Mouse (Mus musculus): ENCODE data around the gene Maneal. TPM values are rescaled to one million over a fixed set of nuclear protein-coding genes. Genes with fewer than 3 reads are reported as not detected.

Maneal gene
- polyA plus RNA-seq, 1 experiment from 2014 or later = 2.4 TPM

DNA sequence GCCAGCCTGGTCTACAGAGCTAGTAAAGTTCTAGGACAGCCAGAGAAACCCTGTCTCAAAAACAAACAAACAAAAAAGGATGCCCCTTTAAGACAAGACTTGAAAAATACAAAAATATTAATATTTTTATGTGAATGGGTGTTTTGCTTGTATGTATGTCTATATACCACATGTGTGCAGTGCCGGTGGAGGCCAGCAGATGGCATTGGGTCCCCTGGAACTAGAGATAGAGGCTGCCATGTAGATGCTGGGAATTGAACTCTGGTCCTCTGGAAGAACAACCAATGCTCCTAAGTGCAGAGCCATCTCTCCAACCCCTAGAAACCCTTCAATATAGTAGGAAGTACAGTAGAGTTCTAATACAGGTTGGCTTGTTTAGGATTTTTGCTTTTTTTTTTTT, 21.0 kb downstream of the Maneal start:
- no peaks in the 10 kb centered on the region; the same call in 1 of the 2 replicates for H3K36me3 ChIP-seq (replicated peaks; ENCODE audit: control insufficient read depth, insufficient read depth, low read depth, low read length)
- no peak overlapping the region for H3K27ac ChIP-seq (replicated peaks; ENCODE audit: low read depth, low read length)
- no peak overlapping the region for H3K9ac ChIP-seq (replicated peaks; ENCODE audit: low read length)
- ATAC-seq (replicated peaks; ENCODE audit: insufficient number of reproducible peaks, low FRiP score, low TSS enrichment, low read depth) = no peak
- no peak for DNase-seq (ENCODE audit: low spot score)
- no peak overlapping the region for H3K4me2 ChIP-seq (ENCODE audit: low read depth, low read length)
- H3K4me3 ChIP-seq (ENCODE audit: low read depth, low read length) = no peak overlapping the region
- no peaks in the 10 kb centered on the region for H3K9me3 ChIP-seq (replicated peaks; ENCODE audit: control insufficient read depth, low read length)
- WGBS = 93% methylated on average over 1 of the region's 1 CpGs
- no peaks in the 10 kb centered on the region for H3K4me1 ChIP-seq (ENCODE audit: control insufficient read depth, insufficient read depth, low read length)
- no peaks in the 10 kb centered on the region for H3K27me3 ChIP-seq (ENCODE audit: control insufficient read depth, insufficient read depth, low read length)

DNA sequence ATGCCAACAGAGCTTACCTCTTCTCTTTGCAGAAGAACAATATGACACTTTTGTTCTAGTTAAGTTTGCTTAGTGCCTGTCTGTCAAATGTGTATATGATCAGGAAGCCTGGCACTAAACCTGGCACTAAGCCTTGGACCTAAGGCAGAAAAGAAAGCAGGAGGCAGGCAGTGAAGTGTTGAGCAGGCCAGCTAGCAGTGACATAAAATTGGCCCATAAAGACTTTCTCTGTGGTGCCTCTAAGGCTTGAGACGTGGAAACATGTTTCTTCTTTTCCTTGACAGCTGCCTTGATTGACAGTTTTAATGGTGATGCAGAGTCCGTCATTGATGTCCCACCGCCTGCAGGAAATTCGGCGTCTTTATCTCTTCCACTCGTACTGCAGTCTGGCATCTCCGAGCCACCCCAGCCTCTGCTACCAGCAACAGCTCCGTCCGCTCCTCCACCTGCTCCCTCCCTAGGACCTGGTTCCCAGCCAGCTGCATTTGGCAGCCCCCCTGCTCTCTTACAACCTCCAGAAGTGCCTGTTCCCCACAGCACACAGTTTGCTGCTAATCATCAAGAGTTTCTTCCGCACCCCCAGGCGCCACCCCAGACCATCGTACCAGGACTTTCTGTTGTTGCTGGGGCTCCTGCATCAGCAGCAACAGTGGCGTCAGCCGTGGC, 23.8 kb downstream of the Maneal start:
- Histone ChIP-seq H3K9ac (replicated peaks; ENCODE audit: low read length) (no peak overlapping the region), H3K4me1 (ENCODE audit: control insufficient read depth, insufficient read depth, low read length) (no peaks in the 10 kb centered on the region), H3K27me3 (ENCODE audit: control insufficient read depth, insufficient read depth, low read length) (no peaks in the 10 kb centered on the region), H3K36me3 (replicated peaks; ENCODE audit: control insufficient read depth, insufficient read depth, low read depth, low read length) (no peaks in the 10 kb centered on the region; the same call in 1 of the 2 replicates), H3K9me3 (replicated peaks; ENCODE audit: control insufficient read depth, low read length) (no peaks in the 10 kb centered on the region), H3K27ac (replicated peaks; ENCODE audit: low read depth, low read length) (no peak overlapping the region), H3K4me2 (ENCODE audit: low read depth, low read length) (no peak overlapping the region), H3K4me3 (ENCODE audit: low read depth, low read length) (no peak overlapping the region)
- WGBS = 88% methylated on average over 14 of the region's 14 CpGs
- ATAC-seq (replicated peaks; ENCODE audit: insufficient number of reproducible peaks, low FRiP score, low TSS enrichment, low read depth) (no peak), DNase-seq (ENCODE audit: low spot score) (no peak)

DNA sequence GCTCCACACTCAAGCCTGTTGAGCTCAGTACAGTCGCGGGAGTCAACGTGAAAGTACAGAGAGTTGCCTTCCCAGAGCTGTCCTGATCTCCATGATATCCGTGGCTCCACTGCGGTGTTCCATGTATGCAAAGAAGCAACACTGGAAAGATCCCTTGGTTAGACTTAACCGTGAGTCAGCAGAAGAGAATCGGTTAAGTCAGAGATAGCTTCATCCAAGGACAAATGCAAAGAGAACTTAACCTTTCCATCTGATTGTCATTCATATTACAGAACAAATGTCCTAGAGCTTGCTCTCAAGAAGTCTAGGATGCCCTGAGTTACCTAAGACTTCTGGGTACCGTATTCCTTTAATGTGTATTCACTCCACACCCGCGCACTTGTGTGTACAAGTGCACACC, 29.2 kb downstream of the Maneal start:
- no peak for DNase-seq (ENCODE audit: low spot score)
- 93% methylated on average over 10 of the region's 10 CpGs for WGBS
- Histone ChIP-seq H3K4me2 (ENCODE audit: low read depth, low read length) (no peak overlapping the region), H3K36me3 (replicated peaks; ENCODE audit: control insufficient read depth, insufficient read depth, low read depth, low read length) (no peaks in the 10 kb centered on the region; the same call in 1 of the 2 replicates), H3K27ac (replicated peaks; ENCODE audit: low read depth, low read length) (no peak overlapping the region), H3K4me3 (ENCODE audit: low read depth, low read length) (no peak overlapping the region), H3K9ac (replicated peaks; ENCODE audit: low read length) (no peak overlapping the region), H3K9me3 (replicated peaks; ENCODE audit: control insufficient read depth, low read length) (no peaks in the 10 kb centered on the region), H3K27me3 (ENCODE audit: control insufficient read depth, insufficient read depth, low read length) (no peaks in the 10 kb centered on the region), H3K4me1 (ENCODE audit: control insufficient read depth, insufficient read depth, low read length) (no peaks in the 10 kb centered on the region)
- no peak for ATAC-seq (replicated peaks; ENCODE audit: insufficient number of reproducible peaks, low FRiP score, low TSS enrichment, low read depth)

DNA sequence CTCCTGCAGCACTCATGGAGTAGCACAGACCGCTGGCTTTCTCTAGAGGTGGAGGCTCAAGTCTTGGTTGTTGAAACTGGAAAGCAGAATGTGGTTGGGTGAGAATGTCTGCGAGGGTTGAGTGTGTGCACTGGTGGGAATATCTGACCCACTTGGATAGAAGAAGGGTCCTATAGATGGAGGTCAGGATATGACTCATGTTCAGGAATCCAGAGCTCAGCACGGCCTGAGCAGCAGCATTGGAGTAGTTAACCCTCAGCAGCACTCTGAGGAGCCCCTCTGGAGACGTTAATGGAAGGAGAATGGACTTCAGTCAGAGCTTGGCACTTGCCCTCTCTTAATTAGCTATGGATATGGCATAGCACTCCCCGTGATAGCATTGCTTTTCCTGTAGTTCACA, 32.3 kb downstream of the Maneal start:
- Histone ChIP-seq H3K36me3 (replicated peaks; ENCODE audit: control insufficient read depth, insufficient read depth, low read depth, low read length) (no peaks in the 10 kb centered on the region; the same call in 1 of the 2 replicates), H3K27me3 (ENCODE audit: control insufficient read depth, insufficient read depth, low read length) (no peaks in the 10 kb centered on the region)
- 87% methylated on average over 5 of the region's 5 CpGs for WGBS

DNA sequence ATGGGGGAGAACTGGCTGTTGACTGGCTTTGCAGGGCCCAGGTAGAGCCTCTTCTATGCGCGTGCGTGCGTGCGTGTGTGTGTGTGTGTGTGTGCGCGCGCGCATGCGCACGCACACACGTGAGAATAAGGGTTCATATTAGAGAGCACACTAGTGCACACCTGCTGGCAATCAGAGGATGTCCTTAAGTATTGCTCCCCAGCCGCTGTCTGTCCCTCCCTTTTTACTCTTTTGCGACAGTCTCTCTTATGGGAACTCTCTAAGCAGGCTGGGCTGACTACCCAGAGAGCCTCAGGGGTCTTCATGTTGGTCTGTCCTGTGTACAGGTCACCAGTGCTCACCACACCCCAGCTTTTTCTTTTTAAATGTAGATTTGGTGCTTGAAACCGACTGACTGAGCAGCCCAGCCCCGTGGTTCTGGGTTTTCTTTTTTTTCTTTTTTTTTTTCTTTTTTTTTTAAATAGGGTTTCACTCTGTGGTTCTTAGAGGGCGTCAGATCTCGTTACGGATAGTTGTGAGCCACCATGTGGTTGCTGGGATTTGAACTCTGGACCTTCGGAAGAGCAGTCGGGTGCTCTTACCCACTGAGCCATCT, 36.5 kb downstream of the Maneal start:
- ATAC-seq (replicated peaks; ENCODE audit: insufficient number of reproducible peaks, low FRiP score, low TSS enrichment, low read depth) = no peak

More for the DNA sequence above, 32.3 kb downstream of the Maneal start:
- Histone ChIP-seq H3K27ac (replicated peaks; ENCODE audit: low read depth, low read length) (no peak overlapping the region), H3K4me3 (ENCODE audit: low read depth, low read length) (no peak overlapping the region), H3K4me2 (ENCODE audit: low read depth, low read length) (no peak overlapping the region), H3K4me1 (ENCODE audit: control insufficient read depth, insufficient read depth, low read length) (no peaks in the 10 kb centered on the region), H3K9me3 (replicated peaks; ENCODE audit: control insufficient read depth, low read length) (no peaks in the 10 kb centered on the region), H3K9ac (replicated peaks; ENCODE audit: low read length) (no peak overlapping the region)
- DNase-seq (ENCODE audit: low spot score) = no peak
- no peak for ATAC-seq (replicated peaks; ENCODE audit: insufficient number of reproducible peaks, low FRiP score, low TSS enrichment, low read depth)

DNA sequence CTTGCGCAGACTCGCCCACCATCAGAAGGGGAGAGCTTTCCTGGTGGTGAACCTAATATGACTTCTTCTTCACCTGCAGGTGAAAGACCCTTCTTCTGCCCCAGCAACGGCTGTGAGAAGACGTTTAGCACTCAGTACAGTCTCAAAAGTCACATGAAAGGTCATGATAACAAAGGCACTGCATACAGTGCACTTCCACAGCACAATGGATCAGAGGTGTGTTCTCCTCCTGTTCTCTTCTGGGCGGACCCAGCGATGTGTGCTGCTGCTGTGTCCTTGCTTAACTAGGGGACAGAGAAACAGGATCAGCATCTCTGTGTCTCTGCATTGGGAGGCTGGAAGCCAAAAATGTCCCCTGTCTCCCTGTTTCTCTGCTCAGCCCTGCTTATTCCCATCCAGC, 37.0 kb downstream of the Maneal start:
- Histone ChIP-seq H3K27ac (replicated peaks; ENCODE audit: low read depth, low read length) (no peak overlapping the region), H3K4me1 (ENCODE audit: control insufficient read depth, insufficient read depth, low read length) (no peaks in the 10 kb centered on the region), H3K4me2 (ENCODE audit: low read depth, low read length) (no peak overlapping the region), H3K27me3 (ENCODE audit: control insufficient read depth, insufficient read depth, low read length) (no peaks in the 10 kb centered on the region), H3K36me3 (replicated peaks; ENCODE audit: control insufficient read depth, insufficient read depth, low read depth, low read length) (no peaks in the 10 kb centered on the region; the same call in 1 of the 2 replicates), H3K9ac (replicated peaks; ENCODE audit: low read length) (no peak overlapping the region), H3K4me3 (ENCODE audit: low read depth, low read length) (no peak overlapping the region), H3K9me3 (replicated peaks; ENCODE audit: control insufficient read depth, low read length) (no peaks in the 10 kb centered on the region)
- WGBS = 91% methylated on average over 6 of the region's 6 CpGs
- DNase-seq (ENCODE audit: low spot score) = no peak
- no peak for ATAC-seq (replicated peaks; ENCODE audit: insufficient number of reproducible peaks, low FRiP score, low TSS enrichment, low read depth)

More for the DNA sequence above, 36.5 kb downstream of the Maneal start:
- H3K27me3 ChIP-seq (ENCODE audit: control insufficient read depth, insufficient read depth, low read length) = no peaks in the 10 kb centered on the region
- DNase-seq (ENCODE audit: low spot score) = no peak
- H3K9me3 ChIP-seq (replicated peaks; ENCODE audit: control insufficient read depth, low read length) = no peaks in the 10 kb centered on the region
- H3K4me1 ChIP-seq (ENCODE audit: control insufficient read depth, insufficient read depth, low read length) = no peaks in the 10 kb centered on the region
- H3K4me3 ChIP-seq (ENCODE audit: low read depth, low read length) = no peak overlapping the region
- H3K9ac ChIP-seq (replicated peaks; ENCODE audit: low read length) = no peak overlapping the region
- no peak overlapping the region for H3K27ac ChIP-seq (replicated peaks; ENCODE audit: low read depth, low read length)
- H3K4me2 ChIP-seq (ENCODE audit: low read depth, low read length) = no peak overlapping the region
- no peaks in the 10 kb centered on the region; the same call in 1 of the 2 replicates for H3K36me3 ChIP-seq (replicated peaks; ENCODE audit: control insufficient read depth, insufficient read depth, low read depth, low read length)
- 95% methylated on average over 21 of the region's 21 CpGs for WGBS

DNA sequence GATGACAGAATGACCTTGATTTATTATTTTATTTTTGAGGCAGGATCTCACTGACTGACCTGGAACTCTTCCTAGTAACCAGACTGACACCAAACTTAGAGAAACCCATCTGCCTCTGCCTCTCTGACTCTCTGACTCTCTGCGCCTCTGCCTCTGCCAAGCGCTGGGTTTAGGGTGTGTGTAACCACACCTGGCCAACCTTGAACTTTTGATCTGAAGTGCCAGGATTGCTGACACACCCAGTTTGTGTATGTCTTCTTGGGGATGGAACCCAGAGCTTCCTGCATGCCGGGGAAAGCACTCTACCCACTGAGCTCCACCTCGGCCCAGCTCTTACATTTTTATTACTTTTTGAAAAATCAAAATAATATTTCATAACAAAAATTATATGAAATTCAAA, 43.1 kb downstream of the Maneal start:
- Histone ChIP-seq H3K4me2 (ENCODE audit: low read depth, low read length) (no peak overlapping the region), H3K36me3 (replicated peaks; ENCODE audit: control insufficient read depth, insufficient read depth, low read depth, low read length) (no peaks in the 10 kb centered on the region), H3K27ac (replicated peaks; ENCODE audit: low read depth, low read length) (no peak overlapping the region), H3K4me3 (ENCODE audit: low read depth, low read length) (no peak overlapping the region), H3K27me3 (ENCODE audit: control insufficient read depth, insufficient read depth, low read length) (no peaks in the 10 kb centered on the region), H3K9me3 (replicated peaks; ENCODE audit: control insufficient read depth, low read length) (no peaks in the 10 kb centered on the region), H3K9ac (replicated peaks; ENCODE audit: low read length) (no peak overlapping the region), H3K4me1 (ENCODE audit: control insufficient read depth, insufficient read depth, low read length) (no peaks in the 10 kb centered on the region)
- DNase-seq (ENCODE audit: low spot score) (no peak), ATAC-seq (replicated peaks; ENCODE audit: insufficient number of reproducible peaks, low FRiP score, low TSS enrichment, low read depth) (no peak)
- WGBS = 93% methylated on average over 4 of the region's 4 CpGs

DNA sequence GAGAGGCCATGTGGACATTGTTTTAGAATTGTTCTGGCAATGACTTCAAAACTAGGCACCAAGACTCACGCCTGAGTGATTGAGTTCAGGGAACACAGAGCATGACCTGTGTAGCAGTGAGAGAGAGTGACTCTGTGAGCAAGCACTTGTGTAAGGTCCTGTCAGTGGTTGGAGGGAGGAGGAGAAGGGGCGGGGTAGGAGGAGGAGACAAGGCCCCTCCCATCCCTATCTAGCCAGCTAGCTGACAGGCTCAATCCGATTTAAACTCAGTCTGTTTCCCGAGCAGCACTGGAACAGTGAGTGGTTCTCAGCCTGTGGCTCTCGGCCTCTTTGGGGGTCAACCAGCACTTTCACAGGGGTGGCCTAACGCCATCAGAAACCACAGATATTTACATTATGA, 44.2 kb downstream of the Maneal start:
- H3K9me3 ChIP-seq (replicated peaks; ENCODE audit: control insufficient read depth, low read length) = no peaks in the 10 kb centered on the region
- no peak overlapping the region for H3K4me2 ChIP-seq (ENCODE audit: low read depth, low read length)
- 0 out of 2 replicates have a peak, but pooled peaks have one; percentile 48 for ATAC-seq (replicated peaks; ENCODE audit: insufficient number of reproducible peaks, low FRiP score, low TSS enrichment, low read depth)
- 24% methylated on average over 6 of the region's 6 CpGs for WGBS
- H3K4me1 ChIP-seq (ENCODE audit: control insufficient read depth, insufficient read depth, low read length) = no peaks in the 10 kb centered on the region
- H3K27ac ChIP-seq (replicated peaks; ENCODE audit: low read depth, low read length) = no peak overlapping the region
- DNase-seq (ENCODE audit: low spot score) = peak; percentile 49
- no peak overlapping the region for H3K9ac ChIP-seq (replicated peaks; ENCODE audit: low read length)
- H3K27me3 ChIP-seq (ENCODE audit: control insufficient read depth, insufficient read depth, low read length) = no peaks in the 10 kb centered on the region
- no peak overlapping the region for H3K4me3 ChIP-seq (ENCODE audit: low read depth, low read length)
- no peaks in the 10 kb centered on the region for H3K36me3 ChIP-seq (replicated peaks; ENCODE audit: control insufficient read depth, insufficient read depth, low read depth, low read length)
